Mouse (Mus musculus): ENCODE results near the gene Gm42878. TPM values are rescaled to one million over a fixed set of nuclear protein-coding genes. Genes with fewer than 3 reads are reported as not detected.

Gene Gm42878
- polyA plus RNA-seq, 2 experiments, result 0.07 TPM; not detected in 1

DNA sequence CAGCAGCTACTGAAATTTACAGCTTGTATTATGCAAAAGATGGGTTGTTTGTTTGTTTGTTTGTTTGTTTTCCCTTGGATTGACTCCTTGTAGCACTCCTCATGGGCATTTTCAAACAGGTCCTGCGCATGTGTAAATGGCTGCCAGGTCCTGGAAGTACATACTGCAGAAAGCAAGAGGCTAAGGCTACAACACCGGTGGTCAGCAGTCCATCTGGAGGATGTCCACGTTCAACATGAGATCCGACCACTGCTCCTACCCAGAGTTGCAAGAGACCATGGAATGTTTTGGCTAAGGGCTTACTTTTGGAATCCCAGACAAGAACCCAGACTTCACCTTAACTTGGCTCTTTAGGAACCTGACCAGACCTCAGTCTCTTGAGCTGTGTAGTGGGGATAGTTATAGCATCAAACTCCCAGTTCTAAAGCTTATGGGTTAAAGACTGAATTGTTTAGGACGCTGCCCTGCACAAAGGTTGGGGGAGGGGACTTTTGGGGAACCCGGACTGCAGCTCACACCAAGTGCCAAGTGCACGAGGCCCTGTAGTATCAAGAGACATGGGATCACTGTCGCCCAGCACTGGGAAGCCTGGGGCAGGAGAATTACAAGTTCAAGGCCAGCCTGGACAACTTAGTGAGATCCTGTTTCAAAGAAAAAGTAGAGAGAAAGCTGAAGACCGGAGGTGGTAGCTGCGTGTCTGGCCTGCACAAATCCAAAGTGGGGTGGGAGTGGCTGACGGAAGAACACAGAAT is 47.0 kb upstream of the Gm42878 start:
- ATAC-seq (ENCODE audit: insufficient read depth) (no peak), DNase-seq (ENCODE audit: low read depth in 3 of 3, low spot score in 3 of 3) (no peak)
- H3K4me1 ChIP-seq (replicated peaks; ENCODE audit: control insufficient read depth in 2 of 2, insufficient read depth in 2 of 2, low read length in 1 of 2), result peaks cover 15 to 43% of the 10 kb centered on the region in 2 experiments
- H3K9me3 ChIP-seq (ENCODE audit: control insufficient read depth, low read length), result no peaks in the 10 kb centered on the region
- peak overlapping the region; percentile 93 for H3K4me2 ChIP-seq (ENCODE audit: low read depth)
- WGBS (ENCODE audit: insufficient replicate concordance), result 59% methylated on average over 11 of the region's 11 CpGs
- no peaks in the 10 kb centered on the region for H3K27me3 ChIP-seq (ENCODE audit: control insufficient read depth, insufficient read depth, low read length)
- TF ChIP-seq CTCF (IDR thresholded peaks at IDR 0.05; ENCODE audit: low read depth), result no peak
- no peaks in the 10 kb centered on the region for H3K36me3 ChIP-seq (replicated peaks; ENCODE audit: control insufficient read depth, insufficient read depth, low read depth)
- H3K27ac ChIP-seq, result no peak overlapping the region
- H3K9ac ChIP-seq (replicated peaks), result peak overlapping the region; percentile 83; the same call in 1 of the 2 replicates
- peak overlapping the region; percentile 68 to 75; a peak in 3 of 4 replicates for H3K4me3 ChIP-seq (ENCODE audit: insufficient read depth in 1 of 2, low read depth in 2 of 2, low read length in 2 of 2)

DNA sequence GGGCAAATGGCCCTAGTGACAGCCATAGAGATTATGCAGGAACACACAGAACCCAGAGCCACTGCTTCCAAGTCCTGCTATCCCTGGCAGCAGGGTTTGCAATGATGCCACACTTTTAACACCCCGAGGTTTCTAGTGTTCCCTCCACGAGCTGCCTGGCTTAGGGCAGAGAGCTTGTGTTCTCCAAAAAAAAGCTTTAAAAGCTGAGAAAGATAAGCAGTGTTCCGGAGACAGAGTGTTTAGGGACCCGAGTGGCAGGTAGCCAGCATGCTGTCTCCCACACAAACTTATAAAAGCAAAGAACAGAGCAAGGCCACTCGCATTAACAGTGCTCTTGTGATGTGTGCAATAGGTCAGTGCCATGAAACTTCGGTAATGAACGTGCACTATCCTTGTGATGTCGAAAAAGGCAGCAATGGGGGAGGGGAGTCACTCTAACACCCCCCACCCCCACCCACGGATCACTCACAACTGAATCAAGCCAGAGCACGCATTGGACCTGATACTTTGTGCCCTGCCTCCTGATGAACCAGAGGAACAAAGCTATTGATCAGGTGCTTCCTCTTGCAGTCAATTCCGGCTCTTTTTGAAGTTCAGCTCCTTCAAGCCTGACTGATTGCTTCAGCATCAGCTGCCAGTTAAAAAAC is 46.3 kb upstream of the Gm42878 start:
- Histone ChIP-seq H3K27ac (no peak overlapping the region), H3K36me3 (replicated peaks; ENCODE audit: control insufficient read depth, insufficient read depth, low read depth) (no peaks in the 10 kb centered on the region), H3K9ac (replicated peaks) (no peak overlapping the region), H3K27me3 (ENCODE audit: control insufficient read depth, insufficient read depth, low read length) (no peaks in the 10 kb centered on the region), H3K9me3 (ENCODE audit: control insufficient read depth, low read length) (no peaks in the 10 kb centered on the region), H3K4me1 (replicated peaks; ENCODE audit: control insufficient read depth in 2 of 2, insufficient read depth in 2 of 2, low read length in 1 of 2) (peaks cover 21 to 45% of the 10 kb centered on the region in 2 experiments), H3K4me3 (ENCODE audit: insufficient read depth in 1 of 2, low read depth in 2 of 2, low read length in 2 of 2) (no peak overlapping the region; a peak in 1 of 4 replicates), H3K4me2 (ENCODE audit: low read depth) (peak overlapping the region; percentile 93)
- DNase-seq (ENCODE audit: low read depth in 3 of 3, low spot score in 3 of 3), result no peak
- WGBS (ENCODE audit: insufficient replicate concordance), result 51% methylated on average over 11 of the region's 11 CpGs
- ATAC-seq (ENCODE audit: insufficient read depth), result no peak
- TF ChIP-seq CTCF (IDR thresholded peaks at IDR 0.05; ENCODE audit: low read depth), result no peak
- no peak for TF ChIP-seq EP300 (IDR thresholded peaks at IDR 0.05; ENCODE audit: low read depth)

DNA sequence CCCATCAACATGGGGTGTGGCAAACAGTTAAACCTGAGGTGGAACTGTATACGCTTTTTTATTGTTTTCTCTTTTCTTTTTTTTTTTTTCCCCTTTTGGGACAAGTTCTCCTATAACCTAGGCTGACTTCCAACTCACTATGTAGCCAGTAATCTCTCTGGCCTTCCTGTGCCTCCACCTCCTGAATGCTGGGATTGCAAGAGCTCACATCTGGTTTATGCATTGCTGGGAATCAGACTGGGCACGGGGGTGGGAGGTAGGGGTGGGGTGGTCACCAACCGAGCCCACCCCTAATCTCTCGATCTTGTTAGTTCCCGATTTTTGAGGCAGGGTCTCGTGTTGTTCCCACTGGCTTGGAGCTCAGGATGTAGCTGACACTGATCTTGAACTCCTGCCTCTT is 44.6 kb upstream of the Gm42878 start:
- TF ChIP-seq CTCF (IDR thresholded peaks at IDR 0.05; ENCODE audit: low read depth) (no peak), EP300 (IDR thresholded peaks at IDR 0.05; ENCODE audit: low read depth) (no peak)
- no peak overlapping the region for H3K9ac ChIP-seq (replicated peaks)
- no peaks in the 10 kb centered on the region for H3K9me3 ChIP-seq (ENCODE audit: control insufficient read depth, low read length)
- no peak for DNase-seq (ENCODE audit: low read depth in 3 of 3, low spot score in 3 of 3)
- ATAC-seq (ENCODE audit: insufficient read depth), result no peak
- H3K27ac ChIP-seq, result no peak overlapping the region
- no peaks in the 10 kb centered on the region for H3K27me3 ChIP-seq (ENCODE audit: control insufficient read depth, insufficient read depth, low read length)
- no peaks in the 10 kb centered on the region for H3K36me3 ChIP-seq (replicated peaks; ENCODE audit: control insufficient read depth, insufficient read depth, low read depth)
- H3K4me2 ChIP-seq (ENCODE audit: low read depth), result no peak overlapping the region
- peaks cover 16 to 43% of the 10 kb centered on the region in 2 experiments for H3K4me1 ChIP-seq (replicated peaks; ENCODE audit: control insufficient read depth in 2 of 2, insufficient read depth in 2 of 2, low read length in 1 of 2)
- 59% methylated on average over 6 of the region's 6 CpGs for WGBS (ENCODE audit: insufficient replicate concordance)
- no peak overlapping the region for H3K4me3 ChIP-seq (ENCODE audit: insufficient read depth in 1 of 2, low read depth in 2 of 2, low read length in 2 of 2)

DNA sequence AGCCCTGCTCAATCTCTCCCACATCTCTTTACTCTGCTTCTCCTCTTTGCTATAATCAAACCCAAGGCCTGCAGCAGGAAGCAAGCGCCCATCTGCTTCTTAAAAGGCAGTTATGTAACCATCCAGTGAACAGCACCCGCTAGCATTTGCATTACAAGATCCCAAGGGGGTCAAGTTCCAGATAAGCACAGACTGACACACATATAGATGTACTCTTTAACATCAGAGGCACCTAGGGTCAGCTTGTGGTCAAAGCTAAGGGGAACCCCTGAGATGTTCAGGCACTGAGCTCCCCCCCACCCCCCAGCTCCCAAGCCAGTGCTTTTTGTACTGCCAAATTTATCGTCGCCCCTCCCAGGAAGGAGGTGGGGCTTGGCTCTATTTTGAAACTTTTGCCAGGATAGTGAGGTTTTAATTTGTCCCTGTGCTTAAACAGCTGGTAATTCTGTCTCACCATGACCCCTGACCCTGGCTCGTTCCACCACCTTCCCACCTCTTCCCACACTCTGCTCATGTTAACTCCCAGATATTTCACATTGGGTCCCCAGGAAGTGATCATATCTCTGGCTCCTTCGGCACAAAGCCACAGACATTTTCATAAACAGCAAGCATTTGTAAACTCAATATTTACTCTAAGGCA is 41.2 kb upstream of the Gm42878 start:
- H3K27ac ChIP-seq, result no peak overlapping the region; the same call in 1 of the 2 replicates
- peak overlapping the region; percentile 48 for H3K4me2 ChIP-seq (ENCODE audit: low read depth)
- no peaks in the 10 kb centered on the region for H3K27me3 ChIP-seq (ENCODE audit: control insufficient read depth, insufficient read depth, low read length)
- no peaks in the 10 kb centered on the region for H3K9me3 ChIP-seq (ENCODE audit: control insufficient read depth, low read length)
- H3K9ac ChIP-seq (replicated peaks), result no peak overlapping the region
- peaks cover 9 to 35% of the 10 kb centered on the region in 2 experiments for H3K4me1 ChIP-seq (replicated peaks; ENCODE audit: control insufficient read depth in 2 of 2, insufficient read depth in 2 of 2, low read length in 1 of 2)
- 5% methylated on average over 6 of the region's 6 CpGs for WGBS (ENCODE audit: insufficient replicate concordance)
- H3K4me3 ChIP-seq (ENCODE audit: insufficient read depth in 1 of 2, low read depth in 2 of 2, low read length in 2 of 2), result 0 out of 4 replicates have a peak overlapping the region, but pooled peaks of 1 of the 2 experiments have one; percentile 8
- no peaks in the 10 kb centered on the region for H3K36me3 ChIP-seq (replicated peaks; ENCODE audit: control insufficient read depth, insufficient read depth, low read depth)
- ATAC-seq (ENCODE audit: insufficient read depth) (no peak), DNase-seq (ENCODE audit: low read depth in 3 of 3, low spot score in 3 of 3) (no peak)
- no peak for TF ChIP-seq CTCF (IDR thresholded peaks at IDR 0.05; ENCODE audit: low read depth)
- TF ChIP-seq EP300 (IDR thresholded peaks at IDR 0.05; ENCODE audit: low read depth), result no peak

DNA sequence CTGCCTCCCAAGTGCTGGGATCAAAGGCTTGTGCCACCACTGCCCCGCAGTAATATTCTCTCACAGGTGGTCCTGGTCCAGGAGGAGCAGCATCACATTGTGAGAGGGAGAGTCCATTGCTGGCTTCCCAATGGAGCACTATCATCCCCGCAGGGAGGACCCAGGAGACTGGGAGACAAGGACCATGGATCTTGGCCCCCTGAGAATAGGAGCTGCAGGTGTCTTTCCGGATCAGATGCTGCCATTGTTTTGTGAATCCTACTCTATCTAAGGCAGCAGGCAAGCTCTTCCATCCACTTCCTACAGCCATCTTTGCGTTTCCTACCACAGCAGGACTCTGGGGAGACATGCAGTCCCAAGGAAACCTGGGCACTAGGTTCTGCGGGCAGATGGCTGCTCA is 40.4 kb upstream of the Gm42878 start:
- ATAC-seq (ENCODE audit: insufficient read depth) (no peak), DNase-seq (ENCODE audit: low read depth in 3 of 3, low spot score in 3 of 3) (no peak)
- H3K9me3 ChIP-seq (ENCODE audit: control insufficient read depth, low read length), result no peaks in the 10 kb centered on the region
- no peak overlapping the region for H3K9ac ChIP-seq (replicated peaks)
- no peak overlapping the region for H3K27ac ChIP-seq
- H3K36me3 ChIP-seq (replicated peaks; ENCODE audit: control insufficient read depth, insufficient read depth, low read depth), result no peaks in the 10 kb centered on the region
- WGBS (ENCODE audit: insufficient replicate concordance), result 73% methylated on average over 5 of the region's 5 CpGs
- no peaks in the 10 kb centered on the region for H3K27me3 ChIP-seq (ENCODE audit: control insufficient read depth, insufficient read depth, low read length)
- TF ChIP-seq CTCF (IDR thresholded peaks at IDR 0.05; ENCODE audit: low read depth) (no peak), EP300 (IDR thresholded peaks at IDR 0.05; ENCODE audit: low read depth) (no peak)
- H3K4me1 ChIP-seq (replicated peaks; ENCODE audit: control insufficient read depth in 2 of 2, insufficient read depth in 2 of 2, low read length in 1 of 2), result peaks cover 9 to 30% of the 10 kb centered on the region in 2 experiments
- H3K4me2 ChIP-seq (ENCODE audit: low read depth), result no peak overlapping the region
- H3K4me3 ChIP-seq (ENCODE audit: insufficient read depth in 1 of 2, low read depth in 2 of 2, low read length in 2 of 2), result no peak overlapping the region

All from liver, embryonic 14.5 days (tissue).